Mouse (Mus musculus) heart, postnatal 36 days (tissue): Measurements from ENCODE around the gene Ankrd1. TPM values are rescaled to one million over a fixed set of nuclear protein-coding genes. Genes with fewer than 3 reads are reported as not detected.

Source experiments
- DNase-seq, 2 experiments: peaks; one replicate each; pipeline ENCODE4 v3.0.0; 2021 to 2022
- intact Hi-C: fragments of 180-260 bp; cut with DNase I; formaldehyde crosslinking; loops from one replicate; pipeline ENCODE4 v1.15.1; 2025
- total RNA-seq, 2 experiments: library from RNA; stranded (reverse); gene quantifications; 2 replicates each; pipeline ENCODE4 v1.2.3; 2021

Ankrd1 gene
- total RNA-seq = 100 to 1,000 TPM; 424 to 684 TPM

DNA sequence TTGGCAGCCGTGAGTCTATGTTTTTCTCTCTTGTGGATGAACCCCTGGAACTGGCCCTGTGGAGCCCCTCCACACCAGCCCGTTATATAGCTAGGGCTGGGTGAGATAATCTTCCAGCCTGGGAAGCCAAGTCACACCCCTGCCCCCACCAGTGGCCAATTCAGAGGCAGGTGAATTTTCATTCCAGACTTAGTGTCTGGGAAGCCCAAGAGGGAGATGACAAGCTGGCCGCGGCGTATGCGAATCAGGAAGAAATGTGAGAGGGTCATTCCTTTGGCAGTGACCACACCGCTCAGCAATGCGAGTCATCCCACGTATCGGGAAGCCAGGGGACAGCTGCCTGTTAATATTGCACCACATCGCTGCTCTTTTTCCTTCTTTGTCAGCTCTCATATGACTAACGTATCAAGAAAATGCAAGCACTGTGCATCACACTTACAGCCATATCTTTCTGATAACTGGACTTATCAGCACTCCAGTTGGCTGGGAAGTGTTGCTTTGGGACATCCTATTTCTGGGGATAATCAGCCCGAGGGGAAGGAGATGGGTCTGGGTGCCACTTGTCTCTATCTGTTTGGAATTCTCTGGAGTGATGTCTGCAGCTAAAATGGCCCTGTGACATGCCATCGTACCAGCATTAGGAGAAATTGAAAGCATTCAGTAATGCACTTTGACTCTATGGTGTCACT, at the start of gene Ankrd1:
Gene Ankrd1 (minus strand): TSS at position 317 of the 689 bp plus-strand sequence.
- peak in 1 of 2 experiments; percentile 21 for DNase-seq
- intact Hi-C loops = loop anchor here (1.0 to 5.0 kb wide), 3 partner anchors 47 to 227 kb away; partner anchors contain the start of gene Pcgf5

DNA sequence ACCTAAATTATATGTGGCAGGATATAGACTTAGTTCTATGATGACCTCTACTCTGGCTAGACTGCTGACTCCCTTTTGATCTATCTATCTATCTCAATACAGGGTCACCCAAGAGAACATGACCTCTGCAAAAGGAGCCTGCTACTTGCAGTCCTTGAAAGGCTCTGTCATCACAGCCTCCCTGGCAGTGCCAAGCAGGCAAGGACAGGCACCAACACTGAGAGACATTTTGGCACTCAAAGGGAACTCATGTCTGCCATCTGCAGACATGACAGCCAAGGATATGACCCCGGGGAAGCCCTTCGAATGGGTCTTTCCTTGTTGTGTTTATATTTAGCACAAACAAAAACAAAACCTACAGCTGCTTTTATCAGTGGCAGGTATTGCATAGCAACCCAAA, 49.2 kb upstream of the Ankrd1 start:
- peak in 1 of 2 experiments; percentile 17 for DNase-seq
- intact Hi-C loops = no loop called here

DNA sequence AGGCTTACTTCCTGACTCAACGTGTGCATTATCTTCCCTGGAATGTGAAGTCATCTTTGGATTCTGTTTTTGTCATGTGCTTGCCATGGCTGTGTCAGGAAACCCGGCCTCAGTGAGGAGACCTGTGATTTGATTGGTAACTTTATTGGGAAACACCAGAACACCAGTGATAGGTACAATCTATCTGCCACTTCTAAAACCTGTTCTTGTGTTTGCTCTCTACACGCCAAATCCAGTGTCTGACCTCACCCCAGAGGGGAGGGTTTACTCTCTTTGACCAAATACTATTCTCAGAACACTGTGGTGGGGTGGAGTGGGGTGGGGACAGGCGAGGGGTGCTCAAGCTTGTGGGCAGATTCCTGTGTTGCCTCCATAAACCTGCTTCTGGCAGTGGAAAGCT, 48.2 kb upstream of the Ankrd1 start:
- peak in 1 of 2 experiments; percentile 30 for DNase-seq
- intact Hi-C loops = no loop called here

- intact Hi-C loops = loop anchor here (2.0 kb wide), 2 partner anchors 47 to 91 kb away; partner anchors contain the start of gene Ankrd1
- DNase-seq = peak; percentile 39 to 53
Observed at GRCm38 (mm10) chr19:36167291-36167896, 47.5 kb upstream of the Ankrd1 start.

- intact Hi-C loops = loop anchor here (2.0 kb wide), 2 partner anchors 46 to 92 kb away; partner anchors contain the start of gene Ankrd1
- DNase-seq = peak in 1 of 2 experiments; percentile 19
Observed at GRCm38 (mm10) chr19:36166401-36167160, 46.7 kb upstream of the Ankrd1 start.

DNA sequence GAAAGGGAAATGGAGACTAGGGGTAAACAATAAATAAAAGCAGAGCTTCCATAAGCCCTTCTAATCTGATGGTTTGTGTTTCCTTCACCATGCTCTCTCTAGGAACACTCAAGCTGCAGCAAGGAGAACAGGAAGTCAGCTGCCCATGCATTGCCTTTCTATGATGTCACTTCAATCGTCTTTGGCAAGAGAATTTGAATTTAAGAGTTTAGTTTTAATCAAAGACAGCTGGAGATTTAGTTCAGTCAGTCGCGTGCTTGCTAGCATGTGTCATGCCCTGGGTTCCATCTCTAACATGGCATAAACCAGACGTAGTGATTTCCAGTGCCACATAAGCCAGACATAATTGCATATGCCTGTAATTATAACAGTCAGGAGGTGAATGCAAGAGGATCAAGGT, 45.5 kb upstream of the Ankrd1 start:
- DNase-seq = no peak
- intact Hi-C loops = no loop called here

DNA sequence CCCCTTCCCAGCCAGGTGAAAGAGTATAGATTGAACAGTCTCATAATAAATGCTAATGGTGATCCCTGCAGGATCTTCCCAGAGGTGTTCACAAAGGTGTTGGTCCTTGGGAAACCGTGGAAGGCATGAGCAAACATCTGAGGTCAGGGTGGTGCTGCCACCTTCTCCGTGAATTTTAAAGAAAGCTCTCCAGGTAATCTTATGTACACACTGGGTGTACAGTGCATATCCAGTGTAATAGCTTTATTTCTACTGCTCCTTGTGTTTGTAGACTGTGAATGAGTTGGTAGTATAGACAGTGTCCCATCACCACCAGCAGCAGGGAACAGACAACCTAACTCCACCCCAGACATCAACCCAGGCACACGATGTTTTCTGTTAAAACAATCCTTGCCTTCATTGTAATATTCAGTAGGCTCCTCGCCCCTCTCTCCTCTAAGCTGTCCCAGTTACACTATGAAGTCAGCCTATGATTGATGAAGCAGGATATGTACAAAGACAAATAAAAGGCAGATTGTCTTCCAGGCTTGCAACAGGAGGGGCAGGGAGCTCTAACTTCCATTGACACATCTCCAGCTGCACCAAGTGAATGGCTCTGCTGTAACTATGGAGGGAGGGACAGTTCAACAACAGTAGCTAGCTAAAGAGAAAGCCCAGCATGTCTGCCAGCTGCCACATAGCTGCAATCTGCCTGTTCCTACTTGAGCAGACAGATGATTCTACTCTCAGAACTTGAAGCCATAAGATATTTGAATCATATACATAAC, 30.5 kb upstream of the Ankrd1 start:
- DNase-seq = no peak
- intact Hi-C loops = no loop called here

GRCm38 (mm10) chr19:36148578-36148977, 28.7 kb upstream of the Ankrd1 start:
- no peak for DNase-seq
- intact Hi-C loops = no loop called here

GRCm38 (mm10) chr19:36143571-36143970, 23.7 kb upstream of the Ankrd1 start:
- no peak for DNase-seq
- intact Hi-C loops = no loop called here

- DNase-seq = no peak
- intact Hi-C loops = no loop called here
Observed at GRCm38 (mm10) chr19:36133731-36134130, 13.8 kb upstream of the Ankrd1 start.

- DNase-seq = no peak
- intact Hi-C loops = no loop called here
Observed at GRCm38 (mm10) chr19:36133064-36133463, 13.2 kb upstream of the Ankrd1 start.

- intact Hi-C loops = no loop called here
- no peak for DNase-seq
Observed at GRCm38 (mm10) chr19:36131990-36132389, 12.1 kb upstream of the Ankrd1 start.

- intact Hi-C loops = no loop called here
- no peak for DNase-seq
Observed at GRCm38 (mm10) chr19:36130181-36130580, 10.3 kb upstream of the Ankrd1 start.

GRCm38 (mm10) chr19:36129643-36130042, 9.7 kb upstream of the Ankrd1 start:
- intact Hi-C loops = no loop called here
- no peak for DNase-seq

- peak in 1 of 2 experiments; percentile 15 for DNase-seq
Observed at GRCm38 (mm10) chr19:36129213-36129612, 9.3 kb upstream of the Ankrd1 start.

GRCm38 (mm10) chr19:36128440-36128839, 8.5 kb upstream of the Ankrd1 start:
- intact Hi-C loops = no loop called here
- DNase-seq = no peak

More at GRCm38 (mm10) chr19:36129213-36129612, 9.3 kb upstream of the Ankrd1 start:
- intact Hi-C loops = no loop called here

DNA sequence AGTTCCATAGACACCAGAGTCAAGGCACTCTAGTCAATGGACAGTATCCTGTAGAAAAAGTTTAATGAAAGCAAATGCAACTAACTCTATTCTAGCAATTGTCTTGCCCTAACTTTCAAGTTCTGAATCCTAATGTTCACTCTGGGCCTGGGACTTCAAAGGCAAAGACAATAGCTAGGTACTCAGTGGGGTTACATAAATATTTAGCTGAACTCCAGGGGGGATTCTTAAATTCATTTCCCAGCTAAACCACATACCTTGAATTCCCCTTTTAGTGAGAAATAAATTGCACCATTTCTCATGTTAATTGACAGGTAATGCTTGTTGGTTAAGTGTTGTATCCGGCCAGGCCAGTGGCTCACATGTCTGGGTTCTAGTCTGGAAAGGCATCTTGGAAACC, 4.3 kb upstream of the Ankrd1 start:
- DNase-seq = no peak
- intact Hi-C loops = no loop called here

- intact Hi-C loops = loop anchor here (1.0 to 5.0 kb wide), 2 partner anchors 139 to 228 kb away; partner anchors contain the start of gene Pcgf5
- no peak for DNase-seq
Observed at GRCm38 (mm10) chr19:36119219-36119618, 680 bp downstream of the Ankrd1 start.

DNA sequence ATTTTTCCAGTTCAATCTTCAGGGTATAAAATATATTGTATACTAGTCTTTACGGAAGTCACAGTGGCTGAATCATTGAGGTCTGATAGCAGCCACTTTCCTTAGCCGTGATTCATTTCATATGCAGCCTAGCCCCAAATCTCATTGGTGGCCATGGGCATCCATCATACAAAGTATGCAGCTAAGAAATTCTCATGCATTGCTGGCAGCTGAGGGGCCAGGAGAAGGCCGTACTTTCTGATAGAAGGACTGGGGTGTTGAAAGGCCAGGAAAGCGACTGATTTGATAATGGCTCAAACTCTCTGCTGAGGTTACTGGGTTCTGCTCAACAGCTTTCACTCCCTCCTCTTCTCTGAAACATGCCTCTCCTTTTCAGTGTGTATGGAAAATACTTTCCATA, 3.7 kb downstream of the Ankrd1 start:
- no peak for DNase-seq
- intact Hi-C loops = loop anchor here (5.0 kb wide), 1 partner anchor 231 kb away; the partner anchor contains the start of gene Pcgf5

- intact Hi-C loops = loop anchor here (2.0 kb wide), 1 partner anchor 151 kb away; no protein-coding TSS in a partner anchor
- no peak for DNase-seq
Observed at GRCm38 (mm10) chr19:36112007-36112406, 7.9 kb downstream of the Ankrd1 start.
